Mouse (Mus musculus): ENCODE data around the gene Pan3.
A peak's percentile ranks its signal among the peaks of the same experiment; 100 is the strongest.

The Pan3 gene

GRCm38 (mm10) chr5:147479341-147479740 lies 49.4 kb downstream of the Pan3 start:
- no peak for DNase-seq (ENCODE audit: low read depth, low spot score)

- no peak for DNase-seq (ENCODE audit: low read depth, low spot score)
Observed at GRCm38 (mm10) chr5:147484142-147484541, 54.2 kb downstream of the Pan3 start.

- no peak for DNase-seq (ENCODE audit: low read depth, low spot score)
Observed at GRCm38 (mm10) chr5:147489226-147489625, 59.3 kb downstream of the Pan3 start.

- DNase-seq (ENCODE audit: low read depth, low spot score) = no peak
Observed at GRCm38 (mm10) chr5:147490907-147491306, 60.9 kb downstream of the Pan3 start.

GRCm38 (mm10) chr5:147492511-147492910 lies 62.5 kb downstream of the Pan3 start:
- DNase-seq (ENCODE audit: low read depth, low spot score) = no peak

GRCm38 (mm10) chr5:147493205-147493604 lies 63.2 kb downstream of the Pan3 start:
- DNase-seq (ENCODE audit: low read depth, low spot score) = no peak

- DNase-seq (ENCODE audit: low read depth, low spot score) = no peak
Observed at GRCm38 (mm10) chr5:147493685-147494084, 63.7 kb downstream of the Pan3 start.

- DNase-seq (ENCODE audit: low read depth, low spot score) = no peak
Observed at GRCm38 (mm10) chr5:147494388-147494787, 64.4 kb downstream of the Pan3 start.

GRCm38 (mm10) chr5:147494791-147495376 lies 64.9 kb downstream of the Pan3 start:
- no peak for DNase-seq (ENCODE audit: low read depth, low spot score)

GRCm38 (mm10) chr5:147495961-147496360 lies 66.0 kb downstream of the Pan3 start:
- DNase-seq (ENCODE audit: low read depth, low spot score) = no peak

- DNase-seq (ENCODE audit: low read depth, low spot score) = no peak
Observed at GRCm38 (mm10) chr5:147496921-147497320, 67.0 kb downstream of the Pan3 start.

- DNase-seq (ENCODE audit: low read depth, low spot score) = no peak
Observed at GRCm38 (mm10) chr5:147497714-147498113, 67.8 kb downstream of the Pan3 start.

GRCm38 (mm10) chr5:147501456-147501998 lies 71.6 kb downstream of the Pan3 start:
- no peak for DNase-seq (ENCODE audit: low read depth, low spot score)

- no peak for DNase-seq (ENCODE audit: low read depth, low spot score)
Observed at GRCm38 (mm10) chr5:147502921-147503320, 73.0 kb downstream of the Pan3 start.

- no peak for DNase-seq (ENCODE audit: low read depth, low spot score)
Observed at GRCm38 (mm10) chr5:147511350-147511749, 81.4 kb downstream of the Pan3 start.

GRCm38 (mm10) chr5:147527006-147527405 lies 97.0 kb downstream of the Pan3 start:
- no peak for DNase-seq (ENCODE audit: low read depth, low spot score)

- no peak for DNase-seq (ENCODE audit: low read depth, low spot score)
Observed at GRCm38 (mm10) chr5:147527788-147528187, 97.8 kb downstream of the Pan3 start.

GRCm38 (mm10) chr5:147532031-147532430 lies 102.1 kb downstream of the Pan3 start:
- DNase-seq (ENCODE audit: low read depth, low spot score) = no peak

GRCm38 (mm10) chr5:147539409-147539808 lies 109.4 kb downstream of the Pan3 start:
- no peak for DNase-seq (ENCODE audit: low read depth, low spot score)

GRCm38 (mm10) chr5:147539815-147540214 lies 109.9 kb downstream of the Pan3 start:
- DNase-seq (ENCODE audit: low read depth, low spot score) = no peak

GRCm38 (mm10) chr5:147542291-147542690 lies 112.3 kb downstream of the Pan3 start:
- peak; percentile 77 for DNase-seq (ENCODE audit: low read depth, low spot score)

- peak; percentile 80 for DNase-seq (ENCODE audit: low read depth, low spot score)
Observed at GRCm38 (mm10) chr5:147545731-147546241, 115.8 kb downstream of the Pan3 start.

GRCm38 (mm10) chr5:147549016-147549755 lies 119.2 kb downstream of the Pan3 start:
- DNase-seq (ENCODE audit: low read depth, low spot score) = no peak
